Mouse (Mus musculus) ES-E14 (cell line): ENCODE data around the gene Lmf1.

Experiments
- CHD2 ChIP-seq: IDR thresholded peaks from 2 replicates; pipeline ENCODE4 v1.6.1; 2014; ENCODE audit warnings: mild to moderate bottlenecking, low read depth, low read length, inconsistent platforms
- HCFC1 ChIP-seq: IDR thresholded peaks from 2 replicates; pipeline ENCODE4 v1.6.1; 2012; ENCODE audit warnings: low read length, inconsistent platforms, borderline replicate concordance; ENCODE audit not compliant: insufficient read depth
- MAFK ChIP-seq: IDR thresholded peaks from 2 replicates; pipeline ENCODE4 v1.6.1; 2014; ENCODE audit warnings: mild to moderate bottlenecking, low read depth, low read length, inconsistent platforms; ENCODE audit not compliant: insufficient read depth
- ZC3H11A ChIP-seq: IDR thresholded peaks from 2 replicates; pipeline ENCODE4 v1.6.1; 2012; ENCODE audit warnings: low read depth, mild to moderate bottlenecking, inconsistent platforms, low read length, borderline replicate concordance
- ZNF384 ChIP-seq: IDR thresholded peaks from 2 replicates; pipeline ENCODE4 v1.6.1; 2012; ENCODE audit warnings: low read depth, low read length, inconsistent platforms

DNA sequence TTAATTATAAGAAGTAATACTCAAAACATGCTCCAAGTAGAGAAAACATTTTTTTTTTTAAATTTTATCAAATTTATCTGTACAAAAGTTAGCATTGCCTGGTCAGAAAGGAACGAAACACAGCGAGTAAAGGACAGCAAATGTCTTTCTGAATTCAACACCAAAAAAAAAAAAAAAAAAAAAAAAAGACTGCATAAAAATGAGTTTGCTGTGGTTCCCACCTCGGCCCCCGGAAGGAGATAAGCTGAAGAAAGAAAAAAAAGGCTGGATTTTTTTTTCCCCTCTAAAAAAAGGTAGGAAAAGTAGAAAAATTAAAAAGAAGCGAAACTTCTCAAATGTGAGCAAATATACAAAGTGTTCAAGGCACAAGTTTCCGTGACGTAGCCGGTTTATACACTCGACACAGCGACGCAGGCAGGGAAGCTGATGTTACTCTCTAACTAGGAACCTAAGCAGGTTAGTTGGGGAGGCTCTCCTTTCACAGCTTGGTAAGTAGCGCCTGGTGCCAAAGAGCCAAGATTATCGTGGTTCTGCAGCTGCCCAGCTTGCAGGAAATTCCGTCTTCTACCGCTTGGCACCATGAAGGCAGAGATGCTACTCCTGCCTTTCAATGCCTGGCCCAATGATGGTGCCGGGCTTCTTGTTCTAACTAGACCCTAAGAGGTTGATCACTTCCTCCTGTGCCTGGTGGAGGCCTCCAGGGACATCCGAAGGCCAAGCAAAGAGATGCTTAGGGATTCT, 12.9 kb upstream of the Lmf1 start:
- no peak for TF ChIP-seq HCFC1
- TF ChIP-seq MAFK: no peak
- TF ChIP-seq ZNF384: no peak
- no peak for TF ChIP-seq CHD2
- no peak for TF ChIP-seq ZC3H11A
